Mouse (Mus musculus) kidney, postnatal 25 days (tissue): ENCODE measurements around the gene Ncapd2.
"Not testable (repeated sequence)": the region's sequence is repeated elsewhere in the genome, so short reads cannot be mapped to it uniquely, and the experiment has no call there.

Experiments
- DNase-seq, 2 experiments: peaks; one replicate each; pipeline ENCODE4 v3.0.0; 2021; ENCODE audit warnings: mixed read lengths in 2 of 2

Gene Ncapd2

GRCm38 (mm10) chr6:125163801-125164657 lies 27.5 kb downstream of the Ncapd2 start:
- peak; percentile 82 to 94 for DNase-seq

DNA sequence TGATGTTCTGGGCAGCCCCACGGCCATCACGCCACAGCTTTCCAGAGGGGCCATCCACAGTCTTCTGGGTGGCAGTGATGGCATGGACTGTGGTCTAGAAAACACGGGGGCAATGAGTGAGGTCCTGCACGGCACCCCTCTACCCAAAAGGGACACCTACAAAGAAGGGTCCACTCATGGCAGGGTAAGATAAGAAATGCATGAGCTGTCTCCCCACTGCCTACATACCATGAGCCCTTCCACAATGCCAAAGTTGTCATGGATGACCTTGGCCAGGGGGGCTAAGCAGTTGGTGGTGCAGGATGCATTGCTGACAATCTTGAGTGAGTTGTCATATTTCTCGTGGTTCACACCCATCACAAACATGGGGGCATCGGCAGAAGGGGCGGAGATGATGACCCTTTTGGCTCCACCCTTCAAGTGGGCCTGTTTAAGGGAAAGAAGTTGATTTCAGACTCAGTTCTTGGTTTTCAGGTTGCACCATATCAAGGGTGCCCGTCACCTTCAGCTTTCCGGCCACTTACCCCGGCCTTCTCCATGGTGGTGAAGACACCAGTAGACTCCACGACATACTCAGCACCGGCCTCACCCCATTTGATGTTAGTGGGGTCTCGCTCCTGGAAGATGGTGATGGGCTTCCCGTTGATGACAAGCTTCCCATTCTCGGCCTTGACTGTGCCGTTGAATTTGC lies 28.7 kb downstream of the Ncapd2 start:
- not testable (repeated sequence) for DNase-seq

GRCm38 (mm10) chr6:125161971-125162370 lies 29.5 kb downstream of the Ncapd2 start:
- DNase-seq = peak in 1 of 2 experiments; percentile 76

- peak; percentile 78 to 89 for DNase-seq
Measured at GRCm38 (mm10) chr6:125160854-125161760, 30.4 kb downstream of the Ncapd2 start.

GRCm38 (mm10) chr6:125160558-125160853 lies 31.0 kb downstream of the Ncapd2 start:
- DNase-seq = no peak

- DNase-seq = no peak
Measured at GRCm38 (mm10) chr6:125159773-125160557, 31.5 kb downstream of the Ncapd2 start.

GRCm38 (mm10) chr6:125158944-125159492 lies 32.5 kb downstream of the Ncapd2 start:
- DNase-seq = no peak

DNA sequence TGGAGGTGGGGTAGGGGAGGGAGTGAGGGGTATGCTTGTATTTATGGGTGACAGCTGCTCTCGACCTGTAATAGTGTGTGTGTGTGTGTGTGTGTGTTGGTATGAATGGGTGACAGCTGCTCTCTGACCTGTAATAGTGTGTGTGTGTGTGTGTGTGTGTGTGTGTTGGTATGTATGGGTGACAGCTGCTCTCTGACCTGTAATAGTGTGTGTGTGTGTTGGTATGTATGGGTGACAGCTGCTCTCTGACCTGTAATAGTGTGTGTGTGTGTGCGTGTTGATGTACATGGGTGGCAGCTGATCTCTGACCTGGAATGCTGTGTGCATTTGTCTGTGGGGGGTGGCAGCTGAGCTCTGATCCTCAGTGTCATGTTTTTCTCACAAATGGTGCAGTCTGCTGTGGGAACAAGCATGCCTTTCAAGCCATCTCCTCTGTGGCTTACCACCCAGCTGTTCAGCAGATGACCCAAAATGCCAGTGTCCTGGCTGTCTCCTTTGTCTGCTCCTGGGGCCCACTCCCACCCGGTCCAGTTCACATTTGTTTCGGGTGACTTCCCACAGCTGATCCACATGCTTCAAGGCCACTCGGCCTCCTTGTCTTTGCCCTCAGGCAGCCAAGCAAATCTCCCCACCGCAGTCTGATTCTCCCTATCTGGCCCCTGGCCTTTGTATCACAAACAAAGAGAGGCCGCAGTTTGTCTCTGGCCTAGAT lies 34.4 kb downstream of the Ncapd2 start:
- DNase-seq = peak in 1 of 2 experiments; percentile 62

- DNase-seq = no peak
Measured at GRCm38 (mm10) chr6:125156491-125156890, 35.0 kb downstream of the Ncapd2 start.

DNA sequence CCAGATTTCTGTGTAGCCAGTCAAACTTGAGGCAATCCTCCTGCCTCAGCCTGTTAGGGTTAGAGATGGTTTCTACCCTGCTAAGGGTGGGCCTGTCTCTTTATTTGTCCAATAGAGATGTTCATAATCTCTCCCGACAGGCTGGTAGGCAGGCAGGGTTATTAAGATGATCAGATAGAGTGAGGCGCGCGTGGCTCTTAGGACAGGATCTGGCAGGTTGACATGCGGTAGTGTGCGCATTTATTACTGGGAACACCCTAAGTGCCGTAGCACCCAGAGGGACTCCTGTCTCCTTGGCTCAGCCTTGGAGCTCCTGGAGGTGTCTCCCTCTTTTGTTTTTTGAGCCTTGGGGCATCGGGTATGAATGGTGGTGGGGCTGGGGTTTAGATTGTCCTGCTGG lies 36.2 kb downstream of the Ncapd2 start:
- no peak for DNase-seq

GRCm38 (mm10) chr6:125154550-125154949 lies 37.0 kb downstream of the Ncapd2 start:
- DNase-seq = peak in 1 of 2 experiments; percentile 42

DNA sequence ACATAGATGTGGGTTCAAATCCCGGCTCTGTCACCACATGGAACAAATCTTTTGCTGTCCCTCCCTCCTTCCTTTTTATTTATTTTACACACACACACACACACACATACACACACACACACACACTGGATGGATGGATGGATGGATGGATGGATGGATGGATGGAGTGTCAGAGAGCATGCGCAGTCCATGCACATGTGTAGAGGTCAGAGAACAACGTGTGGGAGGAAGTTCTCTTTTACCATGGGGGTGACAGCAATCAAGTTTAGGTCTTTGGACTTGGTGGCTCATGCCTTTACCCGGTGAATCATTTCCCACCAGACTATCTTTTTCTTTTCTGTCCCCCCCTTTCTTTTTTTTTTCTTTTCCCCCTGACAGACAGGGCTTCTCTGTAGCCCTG lies 37.8 kb downstream of the Ncapd2 start:
- DNase-seq = no peak

DNA sequence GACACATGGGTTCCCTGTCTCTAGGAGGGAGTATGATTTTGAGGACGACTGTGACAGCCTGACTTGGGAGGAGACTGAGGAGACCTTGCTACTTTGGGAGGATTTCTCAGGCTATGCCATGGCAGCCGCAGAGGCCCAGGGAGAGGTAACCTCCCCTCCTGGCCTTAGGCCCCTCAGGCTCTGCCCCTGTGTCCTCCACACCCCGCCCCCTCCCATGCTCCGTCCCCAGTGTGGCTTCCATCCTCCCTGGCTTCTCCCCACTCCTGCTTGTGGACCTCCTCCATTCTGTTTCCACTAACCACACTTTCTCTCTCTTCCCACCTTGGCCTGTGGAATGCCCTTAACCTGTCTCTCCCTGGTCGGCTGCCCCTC lies 38.5 kb downstream of the Ncapd2 start:
- DNase-seq = no peak

DNA sequence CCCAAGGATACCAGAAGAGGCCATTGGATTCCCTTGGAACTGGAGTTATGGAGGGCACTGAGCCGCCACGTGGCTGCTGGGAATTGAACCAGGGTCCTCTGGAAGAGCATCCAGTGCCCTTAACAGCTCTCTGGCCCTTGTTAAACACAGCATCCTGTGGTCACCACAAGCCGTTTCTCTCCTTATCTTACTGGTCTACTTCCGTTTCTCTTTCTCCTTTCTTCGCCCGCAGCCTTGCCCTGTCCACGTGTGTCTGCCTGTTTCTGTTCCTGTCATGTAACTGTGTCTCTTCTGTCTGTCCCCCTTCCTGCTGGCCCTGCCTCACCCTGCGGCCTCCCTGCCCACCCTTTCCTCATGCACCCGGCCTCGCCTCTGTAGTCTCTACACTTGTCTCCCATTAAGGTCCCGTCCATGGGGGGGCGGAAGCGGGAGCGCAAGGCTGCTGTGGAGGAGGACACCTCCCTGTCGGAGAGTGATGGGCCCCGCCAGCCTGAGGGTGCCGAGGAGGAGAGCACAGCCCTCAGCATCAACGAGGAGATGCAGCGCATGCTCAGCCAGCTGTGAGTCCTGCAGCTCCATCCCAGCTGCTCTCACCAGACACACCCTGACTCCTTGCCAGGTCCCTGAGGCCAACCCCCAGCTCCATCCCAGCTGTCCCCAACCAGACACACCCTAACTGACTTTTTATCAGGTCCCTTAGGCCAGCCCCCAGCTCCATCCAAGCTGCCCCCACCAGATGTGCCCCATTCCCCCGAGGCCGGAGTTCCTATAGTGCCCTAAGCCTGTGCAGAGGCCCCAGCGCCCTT lies 39.1 kb downstream of the Ncapd2 start:
- DNase-seq = no peak

- no peak for DNase-seq
Measured at GRCm38 (mm10) chr6:125149569-125149950, 41.9 kb downstream of the Ncapd2 start.

- peak; percentile 72 to 89 for DNase-seq
Measured at GRCm38 (mm10) chr6:125148926-125149568, 42.5 kb downstream of the Ncapd2 start.

DNA sequence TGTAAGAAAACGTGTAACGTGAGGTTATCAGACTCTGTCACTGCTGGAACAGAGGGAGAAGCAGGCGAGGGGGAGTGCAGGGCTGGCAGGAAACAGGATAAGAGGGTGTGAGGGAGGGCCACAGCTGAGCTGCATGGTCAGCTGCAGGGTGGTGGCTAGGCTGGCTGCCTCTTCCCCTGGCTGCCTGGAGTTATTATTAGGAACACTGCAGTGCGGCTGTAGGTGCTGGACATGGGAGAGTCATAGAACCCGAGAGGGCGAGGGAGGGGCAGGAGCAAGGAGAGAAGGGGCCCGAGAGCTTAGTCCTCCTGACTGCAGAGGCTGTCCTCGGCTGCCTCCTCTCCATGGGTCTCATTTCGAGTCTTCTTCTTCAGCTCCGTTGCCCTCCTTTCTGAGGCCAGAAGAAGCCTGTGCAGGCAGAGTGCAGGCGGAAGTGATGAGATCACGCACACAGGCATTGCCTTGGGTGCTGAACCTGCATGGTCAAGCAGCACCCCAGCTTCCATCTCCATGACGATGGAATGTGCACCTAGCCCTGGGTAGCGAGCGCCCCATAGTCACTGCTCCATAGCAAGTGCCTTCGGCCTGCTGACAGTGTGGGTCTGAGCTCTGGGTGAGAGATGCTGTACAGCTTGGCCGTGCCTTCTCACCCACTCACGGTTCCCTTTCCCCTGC lies 43.1 kb downstream of the Ncapd2 start:
- DNase-seq = peak; percentile 27 to 74

GRCm38 (mm10) chr6:125147329-125147728 lies 44.2 kb downstream of the Ncapd2 start:
- peak in 1 of 2 experiments; percentile 53 for DNase-seq

GRCm38 (mm10) chr6:125146797-125147196 lies 44.7 kb downstream of the Ncapd2 start:
- peak; percentile 41 to 77 for DNase-seq
